Mouse (Mus musculus) embryo, embryonic 10 days (tissue): ENCODE measurements around the gene Glod4.

ENCODE experiments used
- DNase-seq: peaks from one replicate; pipeline ENCODE4 v3.0.0-alpha.2; 2015; ENCODE audit warnings: low spot score

The Glod4 gene

GRCm38 (mm10) chr11:76083941-76084367, 159.6 kb downstream of the Glod4 start:
- DNase-seq = peak; percentile 71

GRCm38 (mm10) chr11:76081048-76081640, 162.4 kb downstream of the Glod4 start:
- no peak for DNase-seq

GRCm38 (mm10) chr11:76080293-76080692, 163.2 kb downstream of the Glod4 start:
- no peak for DNase-seq

GRCm38 (mm10) chr11:76077341-76077740, 166.2 kb downstream of the Glod4 start:
- no peak for DNase-seq

GRCm38 (mm10) chr11:76074296-76075093, 169.0 kb downstream of the Glod4 start:
- DNase-seq = no peak
